Mouse (Mus musculus) hindbrain, embryonic 13.5 days (tissue): ENCODE data around the gene Tmprss3. TPM values are rescaled to one million over a fixed set of nuclear protein-coding genes. Genes with fewer than 3 reads are reported as not detected.

Experiments used
- ATAC-seq: fragments of 200-750 bp; cut with Nextera tagmentation; 2 replicates; pipeline ENCODE4 v1.8.0; 2017; ENCODE audit warnings: moderate TSS enrichment; ENCODE audit not compliant: low FRiP score
- H3K27ac ChIP-seq: fragments of 300-500 bp; sonication (generic); 2 replicates; pipeline ENCODE4 v1.5.1; 2015; ENCODE audit warnings: inconsistent platforms, mild to moderate bottlenecking, moderate library complexity
- H3K27me3 ChIP-seq: fragments of 300-500 bp; sonication (generic); 2 replicates; pipeline ENCODE4 v1.6.1; 2015; ENCODE audit warnings: mild to moderate bottlenecking, inconsistent platforms
- H3K36me3 ChIP-seq: fragments of 300-500 bp; sonication (generic); 2 replicates; pipeline ENCODE4 v1.6.1; 2015; ENCODE audit warnings: mild to moderate bottlenecking, inconsistent platforms
- H3K4me1 ChIP-seq: fragments of 300-500 bp; sonication (generic); replicated peaks from 2 replicates; pipeline ENCODE4 v1.6.1; 2015; ENCODE audit warnings: inconsistent platforms
- H3K4me2 ChIP-seq: fragments of 300-500 bp; sonication (generic); 2 replicates; pipeline ENCODE4 v1.6.1; 2015; ENCODE audit warnings: inconsistent platforms, mild to moderate bottlenecking, moderate library complexity
- H3K4me3 ChIP-seq: fragments of 300-500 bp; sonication (generic); 2 replicates; pipeline ENCODE4 v1.5.1; 2015; ENCODE audit warnings: mild to moderate bottlenecking, inconsistent platforms
- H3K9ac ChIP-seq: fragments of 300-500 bp; sonication (generic); 2 replicates; pipeline ENCODE4 v1.6.1; 2015; ENCODE audit warnings: mild to moderate bottlenecking, inconsistent platforms
- H3K9me3 ChIP-seq: fragments of 300-500 bp; sonication (generic); 2 replicates; pipeline ENCODE4 v1.6.1; 2016; ENCODE audit warnings: inconsistent platforms
- WGBS: fragments of 180-500 bp; shearing (Covaris S2); methylation state at CpG from one replicate; pipeline ENCODE4 v1.1.7; 2015; 5-methylcytosine and 5-hydroxymethylcytosine counted together
- polyA plus RNA-seq: library from polyadenylated mRNA; unstranded; fragments of >200 nt; fragmentation: Nextera tagmentation; extraction: Ambion mirVana; gene quantifications from 2 replicates; pipeline ENCODE4 v1.2.1, GENCODE M21; 2015

Gene Tmprss3
- polyA plus RNA-seq, 1 experiment from 2014 or later, result 0.08 TPM

GRCm38 (mm10) chr17:31153785-31154184, 45.0 kb downstream of the Tmprss3 start:
- ATAC-seq, result no peak
- H3K27me3 ChIP-seq, result no peaks in the 10 kb centered on the region
- WGBS, result 80% methylated on average over 8 of the region's 8 CpGs
- H3K4me3 ChIP-seq, result no peak overlapping the region
- H3K4me2 ChIP-seq, result no peak overlapping the region
- H3K4me1 ChIP-seq, result peaks cover 6% of the 10 kb centered on the region
- H3K36me3 ChIP-seq, result no peaks in the 10 kb centered on the region
- no peak overlapping the region for H3K9ac ChIP-seq
- peaks cover 1% of the 10 kb centered on the region; the same call in 1 of the 2 replicates for H3K9me3 ChIP-seq
- no peak overlapping the region for H3K27ac ChIP-seq

GRCm38 (mm10) chr17:31152966-31153499, 45.7 kb downstream of the Tmprss3 start:
- no peaks in the 10 kb centered on the region for H3K36me3 ChIP-seq
- peaks cover 5% of the 10 kb centered on the region; the same call in 1 of the 2 replicates for H3K9me3 ChIP-seq
- H3K27me3 ChIP-seq, result no peaks in the 10 kb centered on the region
- no peak overlapping the region for H3K9ac ChIP-seq
- no peak overlapping the region for H3K4me3 ChIP-seq
- no peak overlapping the region for H3K27ac ChIP-seq
- no peak overlapping the region for H3K4me2 ChIP-seq
- peaks cover 6% of the 10 kb centered on the region for H3K4me1 ChIP-seq
- no peak for ATAC-seq
- WGBS, result 86% methylated on average over 9 of the region's 9 CpGs

- no peaks in the 10 kb centered on the region for H3K27me3 ChIP-seq
- no peak for ATAC-seq
- no peak overlapping the region for H3K9ac ChIP-seq
- peaks cover 6% of the 10 kb centered on the region for H3K4me1 ChIP-seq
- H3K36me3 ChIP-seq, result no peaks in the 10 kb centered on the region
- peaks cover 5% of the 10 kb centered on the region; the same call in 1 of the 2 replicates for H3K9me3 ChIP-seq
- no peak overlapping the region for H3K4me3 ChIP-seq
- WGBS, result 38% methylated on average over 5 of the region's 5 CpGs
- no peak overlapping the region for H3K4me2 ChIP-seq
- H3K27ac ChIP-seq, result no peak overlapping the region
Measured at GRCm38 (mm10) chr17:31152512-31152911, 46.3 kb downstream of the Tmprss3 start.

- 86% methylated on average over 9 of the region's 9 CpGs for WGBS
- Histone ChIP-seq H3K27ac (no peak overlapping the region), H3K36me3 (no peaks in the 10 kb centered on the region), H3K4me1 (no peaks in the 10 kb centered on the region), H3K4me2 (no peak overlapping the region), H3K27me3 (no peaks in the 10 kb centered on the region), H3K9me3 (peaks cover 5% of the 10 kb centered on the region; the same call in 1 of the 2 replicates), H3K4me3 (no peak overlapping the region), H3K9ac (no peak overlapping the region)
- ATAC-seq, result no peak
Measured at GRCm38 (mm10) chr17:31145998-31146397, 52.8 kb downstream of the Tmprss3 start.

- peaks cover 5% of the 10 kb centered on the region; the same call in 1 of the 2 replicates for H3K9me3 ChIP-seq
- ATAC-seq, result no peak
Measured at GRCm38 (mm10) chr17:31144040-31145037, 54.4 kb downstream of the Tmprss3 start, which contains the start of gene Tff2. Tff2 (minus strand) TSS chr17:31144282.

GRCm38 (mm10) chr17:31142116-31142515, 56.7 kb downstream of the Tmprss3 start:
- H3K27me3 ChIP-seq, result no peaks in the 10 kb centered on the region
- no peaks in the 10 kb centered on the region for H3K36me3 ChIP-seq
- no peak overlapping the region for H3K27ac ChIP-seq
- ATAC-seq, result no peak
- H3K4me3 ChIP-seq, result no peak overlapping the region
- no peaks in the 10 kb centered on the region for H3K4me1 ChIP-seq
- H3K9ac ChIP-seq, result no peak overlapping the region
- no peaks in the 10 kb centered on the region; the same call in 1 of the 2 replicates for H3K9me3 ChIP-seq
- 92% methylated on average over 7 of the region's 7 CpGs for WGBS
- no peak overlapping the region for H3K4me2 ChIP-seq

More at GRCm38 (mm10) chr17:31144040-31145037, 54.4 kb downstream of the Tmprss3 start, which contains the start of gene Tff2:
- no peak within 1 kb of the TSS for H3K9ac ChIP-seq
- H3K27me3 ChIP-seq, result no peaks in the 10 kb centered on the region
- no peak within 1 kb of the TSS for H3K4me3 ChIP-seq
- no peaks in the 10 kb centered on the region for H3K4me1 ChIP-seq
- no peak within 1 kb of the TSS for H3K27ac ChIP-seq
- 64% methylated on average over 15 of the region's 15 CpGs for WGBS
- H3K4me2 ChIP-seq, result no peak within 1 kb of the TSS
- no peaks in the 10 kb centered on the region for H3K36me3 ChIP-seq

- no peaks in the 10 kb centered on the region for H3K36me3 ChIP-seq
- H3K9me3 ChIP-seq, result no peaks in the 10 kb centered on the region
- no peak for ATAC-seq
- H3K27me3 ChIP-seq, result no peaks in the 10 kb centered on the region
- 21% methylated on average over 5 of the region's 5 CpGs for WGBS
- no peak overlapping the region for H3K4me3 ChIP-seq
- no peak overlapping the region for H3K27ac ChIP-seq
- no peaks in the 10 kb centered on the region for H3K4me1 ChIP-seq
- H3K9ac ChIP-seq, result no peak overlapping the region
- H3K4me2 ChIP-seq, result no peak overlapping the region
Measured at GRCm38 (mm10) chr17:31138398-31138797, 60.4 kb downstream of the Tmprss3 start.

- no peak overlapping the region for H3K27ac ChIP-seq
Measured at GRCm38 (mm10) chr17:31136821-31137220, 62.0 kb downstream of the Tmprss3 start.

GRCm38 (mm10) chr17:31136291-31136690, 62.5 kb downstream of the Tmprss3 start:
- Histone ChIP-seq H3K4me1 (no peaks in the 10 kb centered on the region), H3K4me3 (no peak overlapping the region), H3K27ac (no peak overlapping the region), H3K27me3 (no peaks in the 10 kb centered on the region), H3K9me3 (no peaks in the 10 kb centered on the region), H3K4me2 (no peak overlapping the region), H3K36me3 (no peaks in the 10 kb centered on the region), H3K9ac (no peak overlapping the region)
- no peak for ATAC-seq
- 57% methylated on average over 3 of the region's 3 CpGs for WGBS

More at GRCm38 (mm10) chr17:31136821-31137220, 62.0 kb downstream of the Tmprss3 start:
- no peak for ATAC-seq
- Histone ChIP-seq H3K4me3 (no peak overlapping the region), H3K36me3 (no peaks in the 10 kb centered on the region), H3K27me3 (no peaks in the 10 kb centered on the region), H3K9me3 (no peaks in the 10 kb centered on the region), H3K4me2 (no peak overlapping the region), H3K4me1 (no peaks in the 10 kb centered on the region), H3K9ac (no peak overlapping the region)
- 89% methylated on average over 1 of the region's 1 CpGs for WGBS

- Histone ChIP-seq H3K4me1 (no peaks in the 10 kb centered on the region), H3K9ac (no peak overlapping the region), H3K27me3 (no peaks in the 10 kb centered on the region), H3K4me3 (no peak overlapping the region), H3K9me3 (no peaks in the 10 kb centered on the region), H3K36me3 (no peaks in the 10 kb centered on the region), H3K4me2 (no peak overlapping the region), H3K27ac (no peak overlapping the region)
- ATAC-seq, result no peak
- 79% methylated on average over 6 of the region's 6 CpGs for WGBS
Measured at GRCm38 (mm10) chr17:31134913-31135312, 63.9 kb downstream of the Tmprss3 start.

GRCm38 (mm10) chr17:31133776-31134175, 65.0 kb downstream of the Tmprss3 start:
- no peak for ATAC-seq
- no peak overlapping the region for H3K27ac ChIP-seq
- H3K36me3 ChIP-seq, result no peaks in the 10 kb centered on the region
- H3K4me3 ChIP-seq, result no peak overlapping the region
- H3K9ac ChIP-seq, result no peak overlapping the region
- no peaks in the 10 kb centered on the region; the same call in 1 of the 2 replicates for H3K4me1 ChIP-seq
- H3K27me3 ChIP-seq, result no peaks in the 10 kb centered on the region
- WGBS, result 84% methylated on average over 15 of the region's 15 CpGs
- no peaks in the 10 kb centered on the region for H3K9me3 ChIP-seq
- H3K4me2 ChIP-seq, result no peak overlapping the region

- Histone ChIP-seq H3K4me2 (no peak overlapping the region), H3K27me3 (no peaks in the 10 kb centered on the region), H3K4me3 (no peak overlapping the region), H3K9ac (no peak overlapping the region), H3K27ac (no peak overlapping the region), H3K9me3 (no peaks in the 10 kb centered on the region), H3K4me1 (no peaks in the 10 kb centered on the region; the same call in 1 of the 2 replicates), H3K36me3 (no peaks in the 10 kb centered on the region)
- 87% methylated on average over 10 of the region's 10 CpGs for WGBS
- ATAC-seq, result no peak
Measured at GRCm38 (mm10) chr17:31131269-31131821, 67.4 kb downstream of the Tmprss3 start.
